15 mouse cellular contexts compared by ENCODE assay signal in genomic region chr4:148878192-148878983, GRCm38 (mm10).
DNase-seq lines count a peak whose midpoint lies in the region; ATAC-seq and TF ChIP-seq lines count a peak whose summit lies in the region.
"Had no signal": no experiment of that assay in that cellular context is flagged by ENCODE, and none has a peak within 500 bp of the region (broad histone marks: within the 10 kb centered on the region; RNA-seq: fewer than 3 reads in every experiment).

No protein-coding gene starts in this region.

- no peaks in the 10 kb centered on the region for H3K79me2 ChIP-seq in heart, adult 2 months (replicated peaks; ENCODE audit: control insufficient read depth, insufficient read depth, low read length)
- H3K79me2 ChIP-seq in CH12.LX (replicated peaks; ENCODE audit: control insufficient read depth, extremely low read depth, insufficient read depth, poor library complexity, severe bottlenecking): no peaks in the 10 kb centered on the region

- intact Hi-C loops in heart, adult 2 months (cut with DNase I): loop anchor here (2.0 to 5.0 kb wide), 3 partner anchors 42 to 74 kb away; partner anchors contain the start of gene Casz1
- intact Hi-C loops in heart, postnatal 10 days (cut with DNase I): no loop called here

- dilution Hi-C loops in CH12.LX (cut with MboI; ENCODE audit: extremely low pct_ligation_motif_present, extremely low pct_unique_long_range_greater_than_20kb, low sequenced_read_pairs): no loop called here

- DNase-seq in heart, adult 2 months: peak in 1 of 2 experiments; percentile 64
- DNase-seq in heart, postnatal 10 days: no peak
- no peak for DNase-seq in kidney, adult 2 months
- no peak for DNase-seq in kidney, postnatal 4 days
- no peak for DNase-seq in CH12.LX (ENCODE audit: extremely low read depth)
- DNase-seq in heart, postnatal 0 days (ENCODE audit: low spot score): no peak
- DNase-seq in thymus, postnatal 4 days: no peak
- DNase-seq: adrenal gland, postnatal 36 days; gastrocnemius, postnatal 10 days had no signal

- no peak overlapping the region for H3K4me2 ChIP-seq in CH12.LX (ENCODE audit: insufficient read depth, low read depth, poor library complexity, severe bottlenecking)
- H3K4me2 ChIP-seq in heart, postnatal 0 days (ENCODE audit: low read depth, low read length): peak overlapping the region; percentile 35; the same call in 1 of the 2 replicates
- H3K4me2 ChIP-seq: embryonic facial prominence, embryonic 15.5 days; kidney, embryonic 15.5 days; liver, embryonic 11.5 days had no signal

- 35% methylated on average over 11 of the region's 11 CpGs for WGBS in heart, adult 2 months
- WGBS in kidney, adult 2 months: 69% methylated on average over 11 of the region's 11 CpGs
- WGBS in heart, postnatal 0 days: 29% methylated on average over 11 of the region's 11 CpGs

- no peaks in the 10 kb centered on the region for H3K27me3 ChIP-seq in heart, adult 2 months (ENCODE audit: control insufficient read depth, insufficient read depth, low read length)
- no peaks in the 10 kb centered on the region for H3K27me3 ChIP-seq in kidney, adult 2 months (replicated peaks; ENCODE audit: control insufficient read depth, insufficient read depth, low read length)
- peaks cover 89% of the 10 kb centered on the region for H3K27me3 ChIP-seq in CH12.LX (replicated peaks)
- no peaks in the 10 kb centered on the region for H3K27me3 ChIP-seq in heart, postnatal 0 days (ENCODE audit: control insufficient read depth, insufficient read depth, low read length)

- H3K36me3 ChIP-seq in heart, adult 2 months (ENCODE audit: control insufficient read depth, insufficient read depth, low read length): no peaks in the 10 kb centered on the region; the same call in 1 of the 2 replicates
- no peaks in the 10 kb centered on the region for H3K36me3 ChIP-seq in kidney, adult 2 months (ENCODE audit: control insufficient read depth, insufficient read depth, low read length)
- no peaks in the 10 kb centered on the region for H3K36me3 ChIP-seq in CH12.LX (replicated peaks in 1 of 2; ENCODE audit: control insufficient read depth in 1 of 2, insufficient read depth in 1 of 2, low read length in 1 of 2)
- no peaks in the 10 kb centered on the region for H3K36me3 ChIP-seq in heart, postnatal 0 days (replicated peaks; ENCODE audit: control insufficient read depth, insufficient read depth, low read length)
- H3K36me3 ChIP-seq: embryonic facial prominence, embryonic 15.5 days; kidney, embryonic 15.5 days had no signal

- H3K4me3 ChIP-seq in heart, adult 2 months: no peak overlapping the region
- H3K4me3 ChIP-seq in kidney, adult 2 months (ENCODE audit: insufficient read depth, low read depth, low read length): no peak overlapping the region
- H3K4me3 ChIP-seq in CH12.LX (replicated peaks in 1 of 3; ENCODE audit: low read depth in 2 of 3, low read length in 2 of 3, poor library complexity in 1 of 3): no peak overlapping the region
- H3K4me3 ChIP-seq in heart, postnatal 0 days (ENCODE audit: low read depth, low read length): no peak overlapping the region
- H3K4me3 ChIP-seq: embryonic facial prominence, embryonic 15.5 days; kidney, embryonic 15.5 days had no signal

- H3K9ac ChIP-seq in heart, adult 2 months (ENCODE audit: low read depth, low read length): peak overlapping the region; percentile 28; the same call in 1 of the 2 replicates
- no peak overlapping the region for H3K9ac ChIP-seq in CH12.LX (ENCODE audit: insufficient read depth, low read depth)
- peak overlapping the region; percentile 22; the same call in 1 of the 2 replicates for H3K9ac ChIP-seq in heart, postnatal 0 days (replicated peaks; ENCODE audit: low read depth, low read length)
- H3K9ac ChIP-seq: embryonic facial prominence, embryonic 15.5 days; kidney, embryonic 15.5 days had no signal

- H3K27ac ChIP-seq in heart, adult 2 months: peak overlapping the region; percentile 78
- H3K27ac ChIP-seq in kidney, adult 2 months (ENCODE audit: insufficient read depth, low read depth, low read length): no peak overlapping the region
- no peak overlapping the region for H3K27ac ChIP-seq in CH12.LX (ENCODE audit: insufficient read depth, low read depth)
- H3K27ac ChIP-seq in heart, postnatal 0 days (ENCODE audit: low read depth): peak overlapping the region; percentile 92
- H3K27ac ChIP-seq: embryonic facial prominence, embryonic 15.5 days; kidney, embryonic 15.5 days had no signal

- in situ Hi-C loops in CH12.LX (cut with MboI; ENCODE audit: low pct_ligation_motif_present, low pct_unique_long_range_greater_than_20kb, low sequenced_read_pairs): no loop called here

- 0 out of 2 replicates have a peak, but pooled peaks have one; percentile 40 for TF ChIP-seq POLR2A in heart, adult 2 months (IDR thresholded peaks at IDR 0.05; ENCODE audit: insufficient read depth, low read depth, low read length)
- TF ChIP-seq POLR2A in kidney, adult 2 months (IDR thresholded peaks at IDR 0.05; ENCODE audit: low read depth, low read length): no peak
- TF ChIP-seq POLR2A in CH12.LX (IDR thresholded peaks at IDR 0.05; ENCODE audit: low read depth, low read length): no peak

- TF ChIP-seq RAD21 in CH12.LX (IDR thresholded peaks at IDR 0.05; ENCODE audit: low read depth, low read length): peak; percentile 3

- ATAC-seq in heart, postnatal 0 days (ENCODE audit: insufficient read depth, low read depth): no peak
- ATAC-seq: activated CD4-positive, CD25-positive, alpha-beta regulatory T cell, adult 4 months; forebrain, embryonic 16.5 days; hindbrain, embryonic 16.5 days had no signal

- H3K9me3 ChIP-seq in CH12.LX (replicated peaks; ENCODE audit: low read length): no peaks in the 10 kb centered on the region
- no peaks in the 10 kb centered on the region for H3K9me3 ChIP-seq in heart, postnatal 0 days (replicated peaks; ENCODE audit: control insufficient read depth, low read length)
- H3K9me3 ChIP-seq: embryonic facial prominence, embryonic 15.5 days; kidney, embryonic 15.5 days had no signal

- H3K4me1 ChIP-seq in heart, adult 2 months (ENCODE audit: control insufficient read depth, insufficient read depth, low read length): peaks cover 34% of the 10 kb centered on the region
- no peaks in the 10 kb centered on the region for H3K4me1 ChIP-seq in kidney, adult 2 months (ENCODE audit: control insufficient read depth, insufficient read depth, low read length)
- peaks cover 0 to 3% of the 10 kb centered on the region in 2 experiments; a peak in 1 of 4 replicates for H3K4me1 ChIP-seq in CH12.LX (ENCODE audit: control insufficient read depth in 1 of 2, insufficient read depth in 2 of 2)
- H3K4me1 ChIP-seq in heart, postnatal 0 days (ENCODE audit: control insufficient read depth, insufficient read depth): peaks cover 82% of the 10 kb centered on the region

- no peak for TF ChIP-seq EP300 in heart, adult 2 months (IDR thresholded peaks at IDR 0.05; ENCODE audit: insufficient read depth, low read depth, low read length)
- TF ChIP-seq EP300 in CH12.LX (IDR thresholded peaks at IDR 0.05; ENCODE audit: low read length): no peak
- TF ChIP-seq EP300 in heart, postnatal 0 days (IDR thresholded peaks at IDR 0.05; ENCODE audit: low read depth): no peak

- peak; percentile 48 for TF ChIP-seq CTCF in heart, adult 2 months (IDR thresholded peaks at IDR 0.05)
- 0 out of 2 replicates have a peak, but pooled peaks have one; percentile 11 for TF ChIP-seq CTCF in kidney, adult 2 months (conservative IDR thresholded peaks at IDR 0.05; ENCODE audit: insufficient read depth, insufficient read length, low read depth, low read length)
- TF ChIP-seq CTCF in CH12.LX (conservative IDR thresholded peaks at IDR 0.05 in 1 of 2, IDR thresholded peaks at IDR 0.05 in 1 of 2; ENCODE audit: low read depth in 2 of 2, low read length in 2 of 2): no peak; a peak in 1 of 4 replicates
- TF ChIP-seq CTCF in heart, postnatal 0 days (IDR thresholded peaks at IDR 0.05; ENCODE audit: low read depth): peak; percentile 32

TF ChIP-seq in CH12.LX, 34 proteins besides CTCF, POLR2A, EP300 and RAD21:
- TF ChIP-seq ZMIZ1 (IDR thresholded peaks at IDR 0.05; ENCODE audit: low read depth, low read length) (no peak), ETS1 (conservative IDR thresholded peaks at IDR 0.05; ENCODE audit: low read depth, low read length) (no peak), CHD1 (IDR thresholded peaks at IDR 0.05; ENCODE audit: low read depth, low read length) (no peak), BHLHE40 (IDR thresholded peaks at IDR 0.05; ENCODE audit: low read depth, low read length) (no peak), MAZ (IDR thresholded peaks at IDR 0.05; ENCODE audit: low read depth, low read length) (no peak), MYC (IDR thresholded peaks at IDR 0.05; ENCODE audit: low read depth, low read length) (no peak), USF2 (conservative IDR thresholded peaks at IDR 0.05; ENCODE audit: low read depth, low read length) (no peak), SMC3 (IDR thresholded peaks at IDR 0.05; ENCODE audit: low read depth, low read length) (no peak), ZC3H11A (IDR thresholded peaks at IDR 0.05; ENCODE audit: low read depth, low read length) (no peak), PAX5 (IDR thresholded peaks at IDR 0.05; ENCODE audit: low read length) (no peak)
TF ChIP-seq in CH12.LX: peak in this region for 0.

Comparison
In these comparisons a context has a peak if more than half of its experiments do, and no peak if none do; other contexts are left out.
1. H3K27ac ChIP-seq: peak in heart, adult 2 months (single experiment) and heart, postnatal 0 days (single experiment); none in kidney, adult 2 months (single experiment) and CH12.LX (single experiment).
2. CTCF ChIP-seq: peak in heart, adult 2 months (single experiment), kidney, adult 2 months (single experiment) and heart, postnatal 0 days (single experiment); none in CH12.LX (0 of 2).